Mouse (Mus musculus): ENCODE data around the gene Tor3a. TPM values are rescaled to one million over a fixed set of nuclear protein-coding genes. Genes with fewer than 3 reads are reported as not detected.

Tor3a gene
- polyA plus RNA-seq, 1 experiment from 2014 or later: 12.4 TPM

- H3K4me2 ChIP-seq (ENCODE audit: low read depth, low read length): no peak overlapping the region
- ATAC-seq (no peak), DNase-seq (no peak)
- no peaks in the 10 kb centered on the region for H3K9me3 ChIP-seq (ENCODE audit: low read length)
- H3K36me3 ChIP-seq (replicated peaks; ENCODE audit: insufficient read depth, low read length): no peaks in the 10 kb centered on the region
- no peak overlapping the region for H3K27ac ChIP-seq (ENCODE audit: low read depth)
- H3K4me3 ChIP-seq (ENCODE audit: low read depth, low read length): no peak overlapping the region
- no peak for TF ChIP-seq CTCF (IDR thresholded peaks at IDR 0.05; ENCODE audit: low read depth)
- TF ChIP-seq EP300 (IDR thresholded peaks at IDR 0.05; ENCODE audit: low read depth): no peak
- H3K9ac ChIP-seq (replicated peaks): no peak overlapping the region
- no peaks in the 10 kb centered on the region for H3K27me3 ChIP-seq (ENCODE audit: insufficient read depth, low read length)
- no peaks in the 10 kb centered on the region for H3K4me1 ChIP-seq (ENCODE audit: insufficient read depth)
- 82% methylated on average over 2 of the region's 2 CpGs for WGBS (ENCODE audit: insufficient replicate concordance)
Measured at GRCm38 (mm10) chr1:156608496-156608895, 65.7 kb downstream of the Tor3a start.

GRCm38 (mm10) chr1:156605940-156606339 lies 68.2 kb downstream of the Tor3a start:
- no peak overlapping the region for H3K9ac ChIP-seq (replicated peaks)
- TF ChIP-seq EP300 (IDR thresholded peaks at IDR 0.05; ENCODE audit: low read depth) (no peak), CTCF (IDR thresholded peaks at IDR 0.05; ENCODE audit: low read depth) (no peak)
- no peak overlapping the region for H3K4me2 ChIP-seq (ENCODE audit: low read depth, low read length)
- ATAC-seq (no peak), DNase-seq (no peak)
- H3K27me3 ChIP-seq (ENCODE audit: insufficient read depth, low read length): no peaks in the 10 kb centered on the region
- H3K27ac ChIP-seq (ENCODE audit: low read depth): no peak overlapping the region
- H3K9me3 ChIP-seq (ENCODE audit: low read length): no peaks in the 10 kb centered on the region
- H3K4me3 ChIP-seq (ENCODE audit: low read depth, low read length): no peak overlapping the region
- no peaks in the 10 kb centered on the region for H3K36me3 ChIP-seq (replicated peaks; ENCODE audit: insufficient read depth, low read length)
- 69% methylated on average over 2 of the region's 2 CpGs for WGBS (ENCODE audit: insufficient replicate concordance)
- H3K4me1 ChIP-seq (ENCODE audit: insufficient read depth): no peaks in the 10 kb centered on the region

GRCm38 (mm10) chr1:156605094-156605866 lies 68.9 kb downstream of the Tor3a start:
- Histone ChIP-seq H3K9ac (replicated peaks) (no peak overlapping the region), H3K4me2 (ENCODE audit: low read depth, low read length) (no peak overlapping the region), H3K9me3 (ENCODE audit: low read length) (no peaks in the 10 kb centered on the region), H3K36me3 (replicated peaks; ENCODE audit: insufficient read depth, low read length) (no peaks in the 10 kb centered on the region), H3K27ac (ENCODE audit: low read depth) (no peak overlapping the region), H3K4me3 (ENCODE audit: low read depth, low read length) (no peak overlapping the region), H3K4me1 (ENCODE audit: insufficient read depth) (no peaks in the 10 kb centered on the region), H3K27me3 (ENCODE audit: insufficient read depth, low read length) (no peaks in the 10 kb centered on the region)
- 67% methylated on average over 12 of the region's 12 CpGs for WGBS (ENCODE audit: insufficient replicate concordance)
- ATAC-seq: no peak
- TF ChIP-seq CTCF (IDR thresholded peaks at IDR 0.05; ENCODE audit: low read depth): no peak
- DNase-seq: no peak

Other genes with a start within 250 kb of the Tor3a start
- gene Soat1, start 200.0 kb downstream of the Tor3a start, polyA plus RNA-seq (2015; fragmentation: Nextera tagmentation; extraction: Ambion mirVana): 42.5 and 43.9 TPM in 2 replicates
- gene Gm10031, start 150.3 kb downstream of the Tor3a start, polyA plus RNA-seq (2015; fragmentation: Nextera tagmentation; extraction: Ambion mirVana): 0.14 and 0.29 TPM in 2 replicates
- 0.88 and 0.89 TPM in 2 replicates for gene Abl2, start 115.6 kb downstream of the Tor3a start, polyA plus RNA-seq (2015; fragmentation: Nextera tagmentation; extraction: Ambion mirVana)
- 6.0 and 6.2 TPM in 2 replicates for gene Fam20b, start 44.7 kb upstream of the Tor3a start, polyA plus RNA-seq (2015; fragmentation: Nextera tagmentation; extraction: Ambion mirVana)
- 0.09 and 0.19 TPM in 2 replicates for gene Angptl1, start 164.2 kb upstream of the Tor3a start, polyA plus RNA-seq (2015; fragmentation: Nextera tagmentation; extraction: Ambion mirVana)